Comparison of ENCODE assay signal across 8 mouse cellular contexts in the genomic region with DNA sequence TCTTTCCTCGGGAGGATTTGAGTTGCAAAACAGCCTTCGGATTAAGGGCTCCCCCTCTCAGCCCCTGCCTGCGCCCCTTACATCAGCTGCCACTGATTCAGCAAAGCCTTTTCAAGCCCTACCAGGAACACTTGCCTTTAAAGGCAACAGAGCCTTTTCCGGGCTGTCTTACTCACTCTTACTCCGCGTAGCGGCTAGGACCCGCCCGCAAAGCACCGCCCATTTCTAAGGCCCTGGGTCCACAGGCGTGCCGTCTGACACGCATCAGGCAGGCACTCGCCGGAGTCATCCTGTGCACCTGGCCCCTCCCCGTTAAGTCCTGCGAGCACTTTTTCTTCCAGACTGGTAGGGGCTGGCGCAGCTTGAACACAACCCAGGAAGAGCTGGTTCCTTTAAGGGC. TPM values are rescaled to one million over a fixed set of nuclear protein-coding genes. Genes with fewer than 3 reads are reported as not detected.
DNase-seq lines count a peak whose midpoint lies in the region; ATAC-seq and TF ChIP-seq lines count a peak whose summit lies in the region.

No protein-coding gene starts in this region.

- no peak for TF ChIP-seq CTCF in embryonic fibroblast, embryonic 13.5 days (IDR thresholded peaks at IDR 0.05; ENCODE audit: borderline replicate concordance, insufficient read depth, low read length)
- TF ChIP-seq CTCF in lung, postnatal 0 days (IDR thresholded peaks at IDR 0.05), result no peak

- under 1% methylated on average over 18 of the region's 18 CpGs for WGBS in heart, embryonic 15.5 days
- WGBS in lung, postnatal 0 days, result under 1% methylated on average over 18 of the region's 18 CpGs

- H3K4me3 ChIP-seq in embryonic fibroblast, embryonic 13.5 days (ENCODE audit: insufficient read depth, low read length), result 0 out of 2 replicates have a peak overlapping the region, but pooled peaks have one; percentile 1
- H3K4me3 ChIP-seq in heart, embryonic 15.5 days, result peak overlapping the region; percentile 42
- H3K4me3 ChIP-seq in lung, postnatal 0 days (ENCODE audit: low read depth, low read length), result peak overlapping the region; percentile 17; the same call in 1 of the 2 replicates

- TF ChIP-seq EP300 in lung, postnatal 0 days (IDR thresholded peaks at IDR 0.05), result no peak

- TF ChIP-seq POLR2A in embryonic fibroblast, embryonic 13.5 days (IDR thresholded peaks at IDR 0.05; ENCODE audit: low read depth, low read length), result peak; percentile 88

- H3K9me3 ChIP-seq in heart, embryonic 15.5 days (replicated peaks), result no peaks in the 10 kb centered on the region
- H3K9me3 ChIP-seq in lung, postnatal 0 days (ENCODE audit: low read length), result no peaks in the 10 kb centered on the region

- peak; percentile 78 to 82 for DNase-seq in B cell, adult 2 months
- DNase-seq in adrenal gland, adult (ENCODE audit: inconsistent age in 2 of 2, low spot score in 1 of 2), result peak; percentile 82 to 91
- DNase-seq in kidney, postnatal 14 days, result peak; percentile 88
- DNase-seq in lung, postnatal 0 days (ENCODE audit: low spot score), result peak; percentile 95
- peak; percentile 23 for DNase-seq in ovary, postnatal 10 days (ENCODE audit: low spot score)
- peak; percentile 71 to 75 for DNase-seq in thymus, postnatal 10 days (ENCODE audit: low spot score in 2 of 2)

- H3K4me1 ChIP-seq in embryonic fibroblast, embryonic 13.5 days (ENCODE audit: control insufficient read depth, insufficient read depth, low read length), result peaks cover 14% of the 10 kb centered on the region
- peaks cover 37% of the 10 kb centered on the region for H3K4me1 ChIP-seq in heart, embryonic 15.5 days (replicated peaks)
- peaks cover 11% of the 10 kb centered on the region for H3K4me1 ChIP-seq in lung, postnatal 0 days (ENCODE audit: insufficient read depth, low read depth, low read length)

- no peaks in the 10 kb centered on the region for H3K36me3 ChIP-seq in heart, embryonic 15.5 days
- no peaks in the 10 kb centered on the region for H3K36me3 ChIP-seq in lung, postnatal 0 days (ENCODE audit: insufficient read depth, low read length)

- peak overlapping the region; percentile 71 for H3K27ac ChIP-seq in embryonic fibroblast, embryonic 13.5 days (ENCODE audit: insufficient read depth, low read length)
- peak overlapping the region; percentile 68 for H3K27ac ChIP-seq in heart, embryonic 15.5 days
- H3K27ac ChIP-seq in lung, postnatal 0 days (ENCODE audit: low read length), result peak overlapping the region; percentile 54; the same call in 1 of the 2 replicates

- peak overlapping the region; percentile 68 for H3K4me2 ChIP-seq in heart, embryonic 15.5 days
- H3K4me2 ChIP-seq in lung, postnatal 0 days (replicated peaks; ENCODE audit: low read depth, low read length), result peak overlapping the region; percentile 41

- peak overlapping the region; percentile 62 for H3K9ac ChIP-seq in heart, embryonic 15.5 days
- H3K9ac ChIP-seq in lung, postnatal 0 days (replicated peaks; ENCODE audit: low read depth), result peak overlapping the region; percentile 29; the same call in 1 of the 2 replicates

- H3K27me3 ChIP-seq in heart, embryonic 15.5 days, result no peaks in the 10 kb centered on the region
- H3K27me3 ChIP-seq in lung, postnatal 0 days (replicated peaks; ENCODE audit: insufficient read depth, low read length), result no peaks in the 10 kb centered on the region

- ATAC-seq in heart, embryonic 15.5 days (replicated peaks; ENCODE audit: insufficient number of reproducible peaks, insufficient read depth, low FRiP score, low read depth), result peak; percentile 39; the same call in 1 of the 2 replicates
- ATAC-seq in lung, postnatal 0 days, result peak; percentile 71

RNA-seq across cellular contexts. Expression of a gene that starts 2.8 kb away (rescaled TPM):
- 92.4 and 124 TPM in 2 replicates for polyA plus RNA-seq in embryonic fibroblast, embryonic 13.5 days (2011; ENCODE audit: insufficient read length, low read depth, missing spikeins)
- polyA plus RNA-seq in heart, embryonic 15.5 days (2015; fragmentation: Nextera tagmentation; extraction: Ambion mirVana), result 119 and 127 TPM in 2 replicates
- polyA plus RNA-seq in lung, postnatal 0 days (2015; fragmentation: Nextera tagmentation; extraction: Ambion mirVana), result 16.7 and 20.4 TPM in 2 replicates

Comparison
In these comparisons a context has a peak if more than half of its experiments do, and no peak if none do; other contexts are left out.
1. Peak in every context shown above with its lines: DNase-seq, ATAC-seq, H3K4me3 ChIP-seq and H3K27ac ChIP-seq.
2. DNase-seq: peak in every context shown above with its lines; median percentile 95 in lung, postnatal 0 days; 88 in kidney, postnatal 14 days; 86 in adrenal gland, adult; 80 in B cell, adult 2 months; 73 in thymus, postnatal 10 days; 23 in ovary, postnatal 10 days.